Mouse (Mus musculus): Measurements from ENCODE around the gene Ift46. TPM values are rescaled to one million over a fixed set of nuclear protein-coding genes. Genes with fewer than 3 reads are reported as not detected.
"Not testable (repeated sequence)": the region's sequence is repeated elsewhere in the genome, so short reads cannot be mapped to it uniquely, and the experiment has no call there.

Gene Ift46
- total and polyA plus RNA-seq, 2 experiments from 2014 or later: 10.0 to 49.5 TPM

GRCm38 (mm10) chr9:44748473-44748872 lies 19.2 kb upstream of the Ift46 start:
- no peak overlapping the region for H3K4me3 ChIP-seq (ENCODE audit: low read depth, low read length)
- no peaks in the 10 kb centered on the region for H3K27me3 ChIP-seq (ENCODE audit: control insufficient read depth, insufficient read depth, low read length)
- no peak for ATAC-seq (ENCODE audit: insufficient read depth, low read depth)
- TF ChIP-seq CTCF (IDR thresholded peaks at IDR 0.05; ENCODE audit: low read depth): no peak
- no peak for TF ChIP-seq EP300 (IDR thresholded peaks at IDR 0.05; ENCODE audit: low read depth)
- DNase-seq (ENCODE audit: low spot score): no peak
- H3K36me3 ChIP-seq (replicated peaks; ENCODE audit: control insufficient read depth, insufficient read depth, low read length): peaks cover 96% of the 10 kb centered on the region
- H3K9ac ChIP-seq (replicated peaks; ENCODE audit: low read depth, low read length): no peak overlapping the region
- H3K4me1 ChIP-seq (ENCODE audit: control insufficient read depth, insufficient read depth): no peaks in the 10 kb centered on the region
- no peaks in the 10 kb centered on the region for H3K9me3 ChIP-seq (replicated peaks; ENCODE audit: control insufficient read depth, low read length)
- WGBS: 92% methylated on average over 7 of the region's 7 CpGs
- no peak overlapping the region for H3K27ac ChIP-seq (ENCODE audit: low read depth)
- H3K4me2 ChIP-seq (ENCODE audit: low read depth, low read length): no peak overlapping the region

GRCm38 (mm10) chr9:44760873-44761272 lies 6.8 kb upstream of the Ift46 start:
- ATAC-seq (ENCODE audit: insufficient read depth, low read depth) (no peak), DNase-seq (ENCODE audit: low spot score) (no peak)
- Histone ChIP-seq H3K9me3 (replicated peaks; ENCODE audit: control insufficient read depth, low read length) (no peaks in the 10 kb centered on the region), H3K4me3 (ENCODE audit: low read depth, low read length) (no peak overlapping the region), H3K36me3 (replicated peaks; ENCODE audit: control insufficient read depth, insufficient read depth, low read length) (peaks cover 29% of the 10 kb centered on the region), H3K27ac (ENCODE audit: low read depth) (no peak overlapping the region), H3K4me2 (ENCODE audit: low read depth, low read length) (no peak overlapping the region), H3K27me3 (ENCODE audit: control insufficient read depth, insufficient read depth, low read length) (no peaks in the 10 kb centered on the region), H3K4me1 (ENCODE audit: control insufficient read depth, insufficient read depth) (peaks cover 22% of the 10 kb centered on the region), H3K9ac (replicated peaks; ENCODE audit: low read depth, low read length) (no peak overlapping the region)
- TF ChIP-seq CTCF (IDR thresholded peaks at IDR 0.05; ENCODE audit: low read depth) (no peak), EP300 (IDR thresholded peaks at IDR 0.05; ENCODE audit: low read depth) (no peak)
- 46% methylated on average over 2 of the region's 2 CpGs for WGBS

GRCm38 (mm10) chr9:44768029-44768394 lies 304 bp downstream of the Ift46 start:
- WGBS: 47% methylated on average over 7 of the region's 9 CpGs
- H3K27me3 ChIP-seq (ENCODE audit: control insufficient read depth, insufficient read depth, low read length); DNase-seq (ENCODE audit: low spot score); H3K9me3 ChIP-seq (replicated peaks; ENCODE audit: control insufficient read depth, low read length); H3K36me3 ChIP-seq (replicated peaks; ENCODE audit: control insufficient read depth, insufficient read depth, low read length); ATAC-seq (ENCODE audit: insufficient read depth, low read depth): not testable (repeated sequence)
- peak overlapping the region; percentile 75 for H3K4me2 ChIP-seq (ENCODE audit: low read depth, low read length)
- peaks cover 22% of the 10 kb centered on the region for H3K4me1 ChIP-seq (ENCODE audit: control insufficient read depth, insufficient read depth)
- peak overlapping the region; percentile 99; the same call in 1 of the 2 replicates for H3K27ac ChIP-seq (ENCODE audit: low read depth)
- peak overlapping the region; percentile 96 for H3K4me3 ChIP-seq (ENCODE audit: low read depth, low read length)
- 0 out of 2 replicates have a peak overlapping the region, but pooled peaks have one; percentile 98 for H3K9ac ChIP-seq (replicated peaks; ENCODE audit: low read depth, low read length)

- Histone ChIP-seq H3K27ac (ENCODE audit: low read depth) (no peak overlapping the region), H3K27me3 (ENCODE audit: control insufficient read depth, insufficient read depth, low read length) (no peaks in the 10 kb centered on the region), H3K4me1 (ENCODE audit: control insufficient read depth, insufficient read depth) (peaks cover 9% of the 10 kb centered on the region), H3K9ac (replicated peaks; ENCODE audit: low read depth, low read length) (no peak overlapping the region), H3K4me3 (ENCODE audit: low read depth, low read length) (no peak overlapping the region), H3K36me3 (replicated peaks; ENCODE audit: control insufficient read depth, insufficient read depth, low read length) (peaks cover 11% of the 10 kb centered on the region; the same call in 1 of the 2 replicates), H3K4me2 (ENCODE audit: low read depth, low read length) (no peak overlapping the region), H3K9me3 (replicated peaks; ENCODE audit: control insufficient read depth, low read length) (no peaks in the 10 kb centered on the region)
- no peak for DNase-seq (ENCODE audit: low spot score)
- 93% methylated on average over 5 of the region's 5 CpGs for WGBS
- ATAC-seq (ENCODE audit: insufficient read depth, low read depth): no peak
- TF ChIP-seq CTCF (IDR thresholded peaks at IDR 0.05; ENCODE audit: low read depth) (no peak), EP300 (IDR thresholded peaks at IDR 0.05; ENCODE audit: low read depth) (no peak)
Measured at GRCm38 (mm10) chr9:44771376-44771775, 3.7 kb downstream of the Ift46 start.

- Histone ChIP-seq H3K9ac (replicated peaks; ENCODE audit: low read depth, low read length) (no peak overlapping the region), H3K4me3 (ENCODE audit: low read depth, low read length) (no peak overlapping the region), H3K9me3 (replicated peaks; ENCODE audit: control insufficient read depth, low read length) (no peaks in the 10 kb centered on the region), H3K4me2 (ENCODE audit: low read depth, low read length) (no peak overlapping the region), H3K4me1 (ENCODE audit: control insufficient read depth, insufficient read depth) (peaks cover 7% of the 10 kb centered on the region), H3K27me3 (ENCODE audit: control insufficient read depth, insufficient read depth, low read length) (no peaks in the 10 kb centered on the region), H3K27ac (ENCODE audit: low read depth) (peak overlapping the region; percentile 26), H3K36me3 (replicated peaks; ENCODE audit: control insufficient read depth, insufficient read depth, low read length) (peaks cover 11% of the 10 kb centered on the region; the same call in 1 of the 2 replicates)
- ATAC-seq (ENCODE audit: insufficient read depth, low read depth): no peak
- TF ChIP-seq CTCF (IDR thresholded peaks at IDR 0.05; ENCODE audit: low read depth): no peak
- TF ChIP-seq EP300 (IDR thresholded peaks at IDR 0.05; ENCODE audit: low read depth): no peak
- WGBS: 14% methylated on average over 5 of the region's 5 CpGs
- DNase-seq (ENCODE audit: low spot score): no peak
Measured at GRCm38 (mm10) chr9:44772392-44772749, 4.7 kb downstream of the Ift46 start.
